Mouse (Mus musculus) heart, postnatal 0 days (tissue): ENCODE results near the gene Anks1b. TPM values are rescaled to one million over a fixed set of nuclear protein-coding genes. Genes with fewer than 3 reads are reported as not detected.

Experiments
- ATAC-seq: fragments of 200-750 bp; cut with Nextera tagmentation; 2 replicates; pipeline ENCODE4 v1.8.0; 2017; ENCODE audit warnings: low read depth, moderate number of reproducible peaks, moderate library complexity; ENCODE audit not compliant: insufficient read depth
- DNase-seq: peaks from one replicate; pipeline ENCODE4 v3.0.0-alpha.2; 2016; ENCODE audit warnings: low spot score
- H3K27ac ChIP-seq: fragments of 300-500 bp; sonication (generic); 2 replicates; pipeline ENCODE4 v1.5.1; 2014; ENCODE audit warnings: low read depth, mild to moderate bottlenecking
- H3K27me3 ChIP-seq: fragments of 300-500 bp; sonication (generic); 2 replicates; pipeline ENCODE4 v1.6.1; 2014; ENCODE audit warnings: low read length, mixed read lengths; ENCODE audit not compliant: control insufficient read depth, insufficient read depth
- H3K36me3 ChIP-seq: fragments of 300-500 bp; sonication (generic); replicated peaks from 2 replicates; pipeline ENCODE4 v1.6.1; 2014; ENCODE audit warnings: low read length, mixed read lengths; ENCODE audit not compliant: control insufficient read depth, insufficient read depth
- H3K4me1 ChIP-seq: fragments of 300-500 bp; sonication (generic); 2 replicates; pipeline ENCODE4 v1.6.1; 2014; ENCODE audit warnings: antibody characterized with exemption; ENCODE audit not compliant: control insufficient read depth, insufficient read depth
- H3K4me2 ChIP-seq: fragments of 300-500 bp; sonication (generic); 2 replicates; pipeline ENCODE4 v1.6.1; 2014; ENCODE audit warnings: low read depth, mild to moderate bottlenecking, low read length, moderate library complexity
- H3K4me3 ChIP-seq: fragments of 300-500 bp; sonication (generic); 2 replicates; pipeline ENCODE4 v1.5.1; 2014; ENCODE audit warnings: low read depth, low read length
- H3K9ac ChIP-seq: fragments of 300-500 bp; sonication (generic); replicated peaks from 2 replicates; pipeline ENCODE4 v1.6.1; 2014; ENCODE audit warnings: low read depth, low read length, mixed read lengths
- H3K9me3 ChIP-seq: fragments of 300-500 bp; sonication (generic); replicated peaks from 2 replicates; pipeline ENCODE4 v1.6.1; 2016; ENCODE audit warnings: low read length; ENCODE audit not compliant: control insufficient read depth
- CTCF ChIP-seq: IDR thresholded peaks from 2 replicates; pipeline ENCODE4 v1.5.1; 2016; ENCODE audit warnings: antibody characterized with exemption, control low read depth, low read depth
- EP300 ChIP-seq: IDR thresholded peaks from 2 replicates; pipeline ENCODE4 v1.6.1; 2016; ENCODE audit warnings: antibody characterized with exemption, low read depth
- WGBS: fragments of 180-500 bp; shearing (Covaris S2); extraction: QIAGEN DNeasy Blood & Tissue Kit; methylation state at CpG from one replicate; pipeline ENCODE4 v1.1.7; 2014; 5-methylcytosine and 5-hydroxymethylcytosine counted together
- polyA plus RNA-seq: library from polyadenylated mRNA; unstranded; fragments of >200 nt; fragmentation: Nextera tagmentation; extraction: Ambion mirVana; gene quantifications from 2 replicates; pipeline ENCODE4 v1.2.1, GENCODE M21; 2015
- total RNA-seq: library from RNA; depleted of rRNA; stranded (reverse); fragments of >200 nt; gene quantifications from 2 replicates; pipeline ENCODE4 v1.2.3, GENCODE M21; 2014; ENCODE audit warnings: low replicate concordance

Gene Anks1b
- total and polyA plus RNA-seq, 2 experiments from 2014 or later: 0.26 TPM; not detected in 1

DNA sequence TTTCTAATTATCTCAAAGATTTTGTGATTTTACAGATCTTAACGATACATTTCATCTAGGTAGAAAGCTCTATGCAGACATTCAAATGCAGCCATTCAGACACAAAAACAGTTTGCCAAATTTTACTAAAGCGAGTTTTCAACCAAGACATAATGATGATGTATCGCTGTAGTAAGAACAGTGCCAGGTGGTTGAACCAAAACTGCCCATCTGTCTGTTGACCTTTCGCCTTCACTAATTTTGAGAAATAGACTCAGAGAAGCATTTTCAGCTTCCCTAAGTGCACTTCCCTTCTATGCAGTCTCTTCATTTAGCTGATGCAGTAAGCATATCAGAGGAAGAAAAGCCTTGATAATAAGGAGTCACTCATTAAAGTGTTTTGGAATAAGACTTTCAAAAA is 527.1 kb downstream of the Anks1b start:
- no peak overlapping the region for H3K4me2 ChIP-seq
- ATAC-seq: no peak
- DNase-seq: no peak
- no peak overlapping the region for H3K4me3 ChIP-seq
- H3K4me1 ChIP-seq: no peaks in the 10 kb centered on the region
- no peaks in the 10 kb centered on the region for H3K9me3 ChIP-seq
- H3K27me3 ChIP-seq: no peaks in the 10 kb centered on the region
- TF ChIP-seq CTCF (no peak), EP300 (no peak)
- H3K9ac ChIP-seq: no peak overlapping the region
- 81% methylated on average over 4 of the region's 4 CpGs for WGBS
- H3K27ac ChIP-seq: no peak overlapping the region
- H3K36me3 ChIP-seq: no peaks in the 10 kb centered on the region

DNA sequence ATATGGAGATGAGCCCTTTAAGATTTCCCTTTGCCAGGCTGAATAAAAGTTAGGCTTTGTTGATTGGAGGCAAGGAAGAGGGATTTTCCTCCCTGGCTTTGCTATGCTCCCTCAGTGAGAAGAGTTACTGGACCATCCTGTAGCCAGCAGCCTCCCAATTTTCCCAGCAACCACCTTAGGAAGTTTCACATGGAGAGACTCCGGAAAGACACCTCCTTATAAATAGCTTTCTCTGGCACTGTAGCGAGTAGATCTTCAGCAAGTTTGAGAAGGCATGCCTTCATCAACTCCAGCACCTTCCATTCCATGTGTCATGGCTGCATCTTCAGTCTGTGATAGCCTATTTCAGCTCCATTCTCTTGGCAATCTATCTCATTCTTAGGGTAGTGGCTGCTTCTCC is 535.2 kb downstream of the Anks1b start:
- DNase-seq: no peak
- TF ChIP-seq EP300 (no peak), CTCF (no peak)
- H3K27ac ChIP-seq: no peak overlapping the region
- H3K9me3 ChIP-seq: no peaks in the 10 kb centered on the region
- H3K9ac ChIP-seq: no peak overlapping the region
- H3K4me3 ChIP-seq: no peak overlapping the region
- no peak for ATAC-seq
- no peaks in the 10 kb centered on the region for H3K4me1 ChIP-seq
- no peaks in the 10 kb centered on the region for H3K36me3 ChIP-seq
- no peaks in the 10 kb centered on the region for H3K27me3 ChIP-seq
- H3K4me2 ChIP-seq: no peak overlapping the region
- WGBS: 66% methylated on average over 2 of the region's 2 CpGs

DNA sequence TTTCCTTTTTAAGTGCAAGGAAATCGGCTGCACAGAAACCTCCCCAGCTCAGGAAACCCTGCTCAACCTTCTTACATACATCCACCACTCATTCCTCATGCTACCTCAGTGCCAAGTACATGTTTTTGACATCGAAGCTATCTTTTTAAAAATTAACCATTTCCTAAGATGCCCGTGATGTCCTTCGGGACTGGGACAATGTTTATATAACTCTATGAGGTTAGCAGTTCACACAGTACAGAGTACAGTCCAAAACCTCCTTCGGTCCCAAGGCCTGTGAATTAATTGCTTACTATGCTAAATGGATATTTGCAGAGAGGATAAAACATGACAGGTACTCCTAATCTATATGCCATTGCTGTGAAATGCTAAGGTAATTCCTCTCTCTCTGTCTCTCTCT is 558.2 kb downstream of the Anks1b start:
- ATAC-seq (no peak), DNase-seq (no peak)
- Histone ChIP-seq H3K27me3 (no peaks in the 10 kb centered on the region), H3K9ac (no peak overlapping the region), H3K27ac (no peak overlapping the region), H3K4me2 (no peak overlapping the region), H3K9me3 (no peaks in the 10 kb centered on the region), H3K4me1 (no peaks in the 10 kb centered on the region), H3K4me3 (no peak overlapping the region), H3K36me3 (no peaks in the 10 kb centered on the region)
- 60% methylated on average over 5 of the region's 5 CpGs for WGBS
- TF ChIP-seq EP300 (no peak), CTCF (no peak)

DNA sequence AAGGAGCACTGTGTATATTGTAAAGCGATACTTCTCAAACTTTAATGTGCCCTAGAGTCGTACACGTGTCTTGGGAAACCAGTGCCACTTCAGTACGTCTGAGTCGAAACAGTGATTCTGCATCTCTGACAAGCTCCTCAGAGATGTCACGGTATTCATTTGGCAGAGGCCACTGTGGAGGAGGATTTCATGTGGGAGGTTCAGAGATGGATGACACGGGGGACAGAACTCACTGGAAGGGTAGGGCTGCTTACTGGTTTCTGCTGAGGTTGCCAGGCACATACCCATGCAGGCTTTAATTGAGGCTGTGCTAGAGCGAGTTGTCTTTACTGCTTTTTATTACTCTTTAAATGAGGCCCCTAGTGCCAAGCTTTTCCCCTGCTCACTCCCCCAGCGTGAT is 558.7 kb downstream of the Anks1b start:
- no peaks in the 10 kb centered on the region for H3K9me3 ChIP-seq
- no peak for DNase-seq
- TF ChIP-seq EP300: no peak
- TF ChIP-seq CTCF: no peak
- no peak for ATAC-seq
- no peak overlapping the region for H3K4me3 ChIP-seq
- H3K36me3 ChIP-seq: no peaks in the 10 kb centered on the region
- no peak overlapping the region for H3K9ac ChIP-seq
- no peaks in the 10 kb centered on the region for H3K4me1 ChIP-seq
- H3K27ac ChIP-seq: no peak overlapping the region
- H3K4me2 ChIP-seq: no peak overlapping the region
- H3K27me3 ChIP-seq: no peaks in the 10 kb centered on the region
- 67% methylated on average over 9 of the region's 9 CpGs for WGBS

DNA sequence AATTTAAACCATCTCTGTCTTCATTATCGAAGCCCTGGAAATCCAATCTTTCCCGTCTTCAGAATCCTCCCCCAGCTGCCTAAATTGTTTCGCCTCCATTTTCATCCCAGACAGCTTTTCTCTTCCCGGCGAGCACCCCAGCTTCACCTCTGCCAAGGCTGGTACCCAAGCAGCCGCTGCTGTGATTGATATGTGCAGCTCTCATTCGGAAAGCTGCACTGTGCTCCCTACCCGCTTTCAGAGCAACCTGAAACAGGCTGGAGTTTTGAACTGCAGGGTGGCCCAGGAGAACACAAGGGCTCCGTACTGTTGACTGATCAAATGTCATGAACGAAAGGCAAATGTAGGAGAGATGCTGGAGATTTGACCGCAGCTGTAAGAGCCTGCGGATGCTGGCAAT is 559.2 kb downstream of the Anks1b start:
- no peak for TF ChIP-seq CTCF
- TF ChIP-seq EP300: no peak
- 73% methylated on average over 12 of the region's 12 CpGs for WGBS
- Histone ChIP-seq H3K27ac (no peak overlapping the region), H3K9me3 (no peaks in the 10 kb centered on the region), H3K9ac (no peak overlapping the region), H3K36me3 (no peaks in the 10 kb centered on the region), H3K4me1 (no peaks in the 10 kb centered on the region), H3K4me3 (no peak overlapping the region), H3K4me2 (no peak overlapping the region), H3K27me3 (no peaks in the 10 kb centered on the region)
- ATAC-seq (no peak), DNase-seq (no peak)

DNA sequence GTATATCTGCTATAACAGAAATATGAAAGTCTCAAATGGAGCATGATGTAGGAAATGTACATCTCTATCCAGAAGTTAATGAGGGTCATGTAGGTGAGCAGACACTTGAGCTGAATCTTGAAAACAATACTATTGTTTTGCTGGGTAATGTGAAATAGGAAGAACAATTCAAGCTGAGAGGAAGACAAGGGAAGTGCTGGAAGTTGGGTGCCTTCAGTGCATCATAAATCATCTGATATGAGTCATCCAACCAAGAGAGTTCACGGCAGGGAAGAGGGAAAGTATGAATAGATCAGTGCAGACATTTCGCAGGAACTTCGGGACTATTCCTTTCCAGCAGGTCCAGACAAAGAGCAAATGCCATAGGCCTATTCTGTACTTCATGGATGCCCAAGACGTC is 567.7 kb downstream of the Anks1b start:
- H3K4me3 ChIP-seq: no peak overlapping the region
- WGBS: 67% methylated on average over 4 of the region's 4 CpGs
- no peaks in the 10 kb centered on the region for H3K4me1 ChIP-seq
- H3K36me3 ChIP-seq: no peaks in the 10 kb centered on the region
- H3K9me3 ChIP-seq: no peaks in the 10 kb centered on the region
- no peak for TF ChIP-seq EP300
- TF ChIP-seq CTCF: no peak
- H3K9ac ChIP-seq: no peak overlapping the region
- ATAC-seq: no peak
- no peak overlapping the region for H3K27ac ChIP-seq
- no peak for DNase-seq
- H3K27me3 ChIP-seq: no peaks in the 10 kb centered on the region
- no peak overlapping the region for H3K4me2 ChIP-seq
